Mouse (Mus musculus): ENCODE measurements around the gene Adap2. TPM values are rescaled to one million over a fixed set of nuclear protein-coding genes. Genes with fewer than 3 reads are reported as not detected.
"Not testable (repeated sequence)": the region's sequence is repeated elsewhere in the genome, so short reads cannot be mapped to it uniquely, and the experiment has no call there.

Gene Adap2
- polyA plus RNA-seq, 1 experiment from 2014 or later = 3.7 TPM

DNA sequence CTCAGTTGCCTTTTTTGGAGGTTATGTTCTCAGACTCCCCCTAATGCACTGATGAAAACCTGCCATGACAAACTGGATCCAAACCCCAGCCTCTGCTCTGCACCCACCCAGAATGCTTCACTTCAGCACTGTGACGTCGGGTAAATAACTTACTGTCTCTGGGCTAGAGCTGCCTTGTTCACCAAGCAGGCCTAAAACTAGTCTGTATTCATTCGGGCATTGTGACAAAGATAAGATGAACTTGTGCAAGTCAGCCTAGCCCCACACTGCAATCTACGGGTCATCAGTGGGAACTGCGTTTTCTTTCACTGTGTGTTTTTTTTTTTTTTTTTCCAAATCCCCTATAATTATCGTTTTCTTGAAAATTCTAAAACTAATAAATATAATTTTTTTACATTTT lies 6.2 kb upstream of the Adap2 start:
- no peak overlapping the region for H3K4me3 ChIP-seq (replicated peaks)
- peaks cover 26% of the 10 kb centered on the region for H3K4me1 ChIP-seq (replicated peaks)
- H3K27ac ChIP-seq = no peak overlapping the region
- H3K4me2 ChIP-seq = no peak overlapping the region
- ATAC-seq (ENCODE audit: low read depth) (peak; percentile 37; the same call in 1 of the 2 replicates), DNase-seq (no peak)
- H3K27me3 ChIP-seq = no peaks in the 10 kb centered on the region
- WGBS (ENCODE audit: insufficient replicate concordance) = 37% methylated on average over 6 of the region's 6 CpGs
- H3K9ac ChIP-seq = no peak overlapping the region
- H3K36me3 ChIP-seq = no peaks in the 10 kb centered on the region
- no peaks in the 10 kb centered on the region for H3K9me3 ChIP-seq (replicated peaks)

DNA sequence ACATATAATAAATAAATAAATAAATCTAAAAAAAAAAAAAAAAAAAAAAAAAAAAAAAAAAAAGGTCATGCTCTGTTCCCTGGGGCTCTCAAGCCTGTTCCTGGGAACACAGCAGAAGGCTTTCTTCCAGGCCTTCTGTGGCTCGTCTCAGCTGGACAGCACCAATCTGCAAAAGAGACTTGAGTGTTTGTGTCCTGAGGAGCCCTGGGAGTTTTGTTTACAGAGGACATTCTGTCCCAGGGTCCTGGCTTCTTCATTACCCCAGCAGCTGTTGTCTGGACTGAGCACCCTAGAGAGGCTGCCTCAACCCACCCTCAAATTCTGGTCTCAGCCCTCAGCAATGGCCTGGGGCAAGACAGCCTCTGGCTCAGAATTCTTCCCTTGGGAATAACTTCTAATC lies 5.6 kb upstream of the Adap2 start:
- 60% methylated on average over 1 of the region's 1 CpGs for WGBS (ENCODE audit: insufficient replicate concordance)

DNA sequence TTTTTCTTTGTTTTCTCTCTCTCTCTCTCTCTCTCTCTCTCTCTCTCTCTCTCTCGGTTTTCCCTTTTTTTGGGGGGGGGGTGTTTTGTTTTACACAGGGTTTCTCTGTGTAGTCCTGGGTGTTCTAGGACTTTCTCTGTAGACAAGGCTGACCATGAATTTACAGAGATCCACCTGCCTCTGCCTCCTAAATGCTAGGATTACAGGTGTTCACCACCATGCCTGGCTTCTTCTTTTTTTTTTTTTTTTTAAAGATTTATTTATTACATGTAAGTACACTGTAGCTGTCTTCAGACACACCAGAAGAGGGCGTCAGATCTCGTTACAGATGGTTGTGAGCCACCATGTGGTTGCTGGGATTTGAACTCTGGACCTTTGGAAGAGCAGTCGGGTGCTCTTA lies 4.9 kb upstream of the Adap2 start:
- not testable (repeated sequence) for DNase-seq
- 61% methylated on average over 2 of the region's 4 CpGs for WGBS (ENCODE audit: insufficient replicate concordance)

More for the DNA sequence above, 5.6 kb upstream of the Adap2 start:
- no peaks in the 10 kb centered on the region for H3K36me3 ChIP-seq
- no peak overlapping the region for H3K4me2 ChIP-seq
- no peak overlapping the region for H3K9ac ChIP-seq
- no peak overlapping the region for H3K27ac ChIP-seq
- DNase-seq = no peak
- H3K4me3 ChIP-seq (replicated peaks) = no peak overlapping the region
- no peak for ATAC-seq (ENCODE audit: low read depth)
- H3K9me3 ChIP-seq (replicated peaks) = no peaks in the 10 kb centered on the region
- 0 out of 2 replicates have a peak, but pooled peaks cover 2% of the 10 kb centered on the region for H3K27me3 ChIP-seq
- H3K4me1 ChIP-seq (replicated peaks) = peaks cover 22% of the 10 kb centered on the region

GRCm38 (mm10) chr11:80149412-80150023 lies 4.4 kb upstream of the Adap2 start:
- Histone ChIP-seq H3K36me3 (no peaks in the 10 kb centered on the region), H3K9me3 (replicated peaks) (no peaks in the 10 kb centered on the region), H3K4me2 (no peak overlapping the region), H3K9ac (no peak overlapping the region), H3K4me3 (replicated peaks) (no peak overlapping the region), H3K27ac (no peak overlapping the region), H3K27me3 (peaks cover 14% of the 10 kb centered on the region), H3K4me1 (replicated peaks) (peaks cover 34% of the 10 kb centered on the region)
- ATAC-seq (ENCODE audit: low read depth) = no peak
- no peak for DNase-seq
- WGBS (ENCODE audit: insufficient replicate concordance) = 68% methylated on average over 8 of the region's 8 CpGs

More for the DNA sequence above, 4.9 kb upstream of the Adap2 start:
- not testable (repeated sequence) for H3K9me3 ChIP-seq (replicated peaks); ATAC-seq (ENCODE audit: low read depth); H3K4me2 ChIP-seq; H3K9ac ChIP-seq; H3K27me3 ChIP-seq; H3K36me3 ChIP-seq; H3K27ac ChIP-seq; H3K4me3 ChIP-seq (replicated peaks)
- peaks cover 29% of the 10 kb centered on the region for H3K4me1 ChIP-seq (replicated peaks)

DNA sequence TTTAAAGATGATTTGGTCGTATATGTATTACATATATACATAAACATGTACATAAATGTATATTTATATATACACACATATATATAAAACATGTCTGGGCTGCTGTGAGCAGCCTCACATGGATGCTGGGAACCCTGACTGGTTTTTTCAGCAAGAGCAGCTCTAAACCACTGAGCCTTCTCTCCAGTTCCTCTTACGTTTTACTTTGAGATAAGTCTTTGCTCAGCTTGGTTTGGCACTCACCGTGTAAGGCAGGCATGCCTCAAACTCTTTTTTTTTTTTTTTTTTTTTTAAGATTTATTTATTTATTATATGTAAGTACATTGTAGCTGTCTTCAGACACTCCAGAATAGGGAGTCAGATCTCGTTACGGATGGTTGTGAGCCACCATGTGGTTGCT lies 3.3 kb upstream of the Adap2 start:
- WGBS (ENCODE audit: insufficient replicate concordance) = 32% methylated on average over 5 of the region's 5 CpGs
- Histone ChIP-seq H3K4me2 (no peak overlapping the region), H3K4me3 (replicated peaks) (no peak overlapping the region), H3K9me3 (replicated peaks) (no peaks in the 10 kb centered on the region), H3K27me3 (peaks cover 25% of the 10 kb centered on the region), H3K9ac (no peak overlapping the region), H3K4me1 (replicated peaks) (peaks cover 30% of the 10 kb centered on the region), H3K36me3 (no peaks in the 10 kb centered on the region), H3K27ac (no peak overlapping the region)
- no peak for DNase-seq
- no peak for ATAC-seq (ENCODE audit: low read depth)

GRCm38 (mm10) chr11:80151541-80151940 lies 2.4 kb upstream of the Adap2 start:
- Histone ChIP-seq H3K4me3 (replicated peaks) (no peak overlapping the region), H3K9ac (no peak overlapping the region), H3K9me3 (replicated peaks) (no peaks in the 10 kb centered on the region), H3K4me2 (no peak overlapping the region), H3K27ac (no peak overlapping the region), H3K4me1 (replicated peaks) (peaks cover 22% of the 10 kb centered on the region), H3K36me3 (no peaks in the 10 kb centered on the region), H3K27me3 (peaks cover 34% of the 10 kb centered on the region)
- no peak for ATAC-seq (ENCODE audit: low read depth)
- no peak for DNase-seq
- 24% methylated on average over 2 of the region's 2 CpGs for WGBS (ENCODE audit: insufficient replicate concordance)

DNA sequence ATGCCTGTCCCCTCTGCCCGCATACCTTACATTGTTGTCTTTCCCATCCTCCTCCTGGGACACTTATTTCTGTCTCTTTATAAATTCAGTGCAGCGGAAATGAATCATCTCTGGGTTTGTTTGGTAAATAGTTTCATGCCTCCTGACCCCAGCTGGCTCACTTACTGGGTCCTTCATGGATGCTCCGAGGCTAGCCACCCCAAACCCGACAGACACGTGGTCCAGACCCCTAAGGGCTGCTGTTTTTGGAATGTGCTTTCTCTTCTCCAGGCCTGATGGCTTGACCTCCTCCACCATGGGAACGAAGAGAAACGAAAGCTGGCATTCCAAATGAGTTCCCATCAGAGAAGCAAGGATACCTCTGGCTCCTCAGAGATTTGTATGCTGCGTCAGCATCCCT lies 1.5 kb upstream of the Adap2 start:
- Histone ChIP-seq H3K36me3 (no peaks in the 10 kb centered on the region), H3K4me1 (replicated peaks) (peaks cover 19% of the 10 kb centered on the region), H3K27me3 (peaks cover 43% of the 10 kb centered on the region), H3K9ac (no peak overlapping the region), H3K27ac (no peak overlapping the region), H3K4me2 (no peak overlapping the region), H3K4me3 (replicated peaks) (no peak overlapping the region), H3K9me3 (replicated peaks) (no peaks in the 10 kb centered on the region)
- WGBS (ENCODE audit: insufficient replicate concordance) = 62% methylated on average over 8 of the region's 8 CpGs
- DNase-seq (no peak), ATAC-seq (ENCODE audit: low read depth) (no peak)

GRCm38 (mm10) chr11:80154501-80154900 lies 596 bp downstream of the Adap2 start:
- peaks cover 19% of the 10 kb centered on the region for H3K4me1 ChIP-seq (replicated peaks)
- ATAC-seq (ENCODE audit: low read depth) (0 out of 2 replicates have a peak, but pooled peaks have one; percentile 3), DNase-seq (no peak)
- peak overlapping the region; percentile 70 for H3K4me3 ChIP-seq (replicated peaks)
- H3K9me3 ChIP-seq (replicated peaks) = no peaks in the 10 kb centered on the region
- no peak overlapping the region for H3K27ac ChIP-seq
- 28% methylated on average over 25 of the region's 25 CpGs for WGBS (ENCODE audit: insufficient replicate concordance)
- H3K27me3 ChIP-seq = peaks cover 43% of the 10 kb centered on the region
- peak overlapping the region; percentile 71 for H3K9ac ChIP-seq
- peak overlapping the region; percentile 91 for H3K4me2 ChIP-seq
- H3K36me3 ChIP-seq = no peaks in the 10 kb centered on the region

DNA sequence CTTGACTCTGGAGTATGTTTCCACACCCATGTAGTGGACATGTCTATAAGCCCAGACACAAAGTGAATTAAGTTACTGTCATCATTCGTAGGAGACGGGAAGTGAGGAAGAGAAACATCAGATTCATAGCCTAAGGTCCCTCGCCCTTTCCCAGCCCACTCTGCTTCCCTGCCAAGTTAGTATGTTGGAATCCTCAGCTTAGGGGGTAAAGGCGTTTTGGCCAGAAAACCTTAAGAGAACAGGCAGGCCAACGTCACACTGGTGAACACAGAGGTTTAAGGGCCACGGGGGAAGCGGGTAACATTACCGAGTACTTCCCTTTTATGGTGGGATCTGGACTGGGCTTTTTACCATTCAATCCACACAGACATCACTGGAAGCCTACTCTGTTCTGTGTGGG lies 1.6 kb downstream of the Adap2 start:
- H3K36me3 ChIP-seq = no peaks in the 10 kb centered on the region
- no peak for ATAC-seq (ENCODE audit: low read depth)
- peaks cover 23% of the 10 kb centered on the region for H3K4me1 ChIP-seq (replicated peaks)
- H3K27ac ChIP-seq = no peak overlapping the region
- peak overlapping the region; percentile 91; the same call in 1 of the 2 replicates for H3K4me2 ChIP-seq
- no peak overlapping the region for H3K9ac ChIP-seq
- H3K4me3 ChIP-seq (replicated peaks) = no peak overlapping the region
- WGBS (ENCODE audit: insufficient replicate concordance) = 56% methylated on average over 8 of the region's 8 CpGs
- no peak for DNase-seq
- peaks cover 43% of the 10 kb centered on the region for H3K27me3 ChIP-seq
- no peaks in the 10 kb centered on the region for H3K9me3 ChIP-seq (replicated peaks)

- 0 out of 2 replicates have a peak overlapping the region, but pooled peaks have one; percentile 91 for H3K4me2 ChIP-seq
- H3K4me1 ChIP-seq (replicated peaks) = peaks cover 23% of the 10 kb centered on the region
- H3K27me3 ChIP-seq = peaks cover 43% of the 10 kb centered on the region
- no peak overlapping the region for H3K9ac ChIP-seq
- DNase-seq = no peak
- no peaks in the 10 kb centered on the region for H3K36me3 ChIP-seq
- no peaks in the 10 kb centered on the region for H3K9me3 ChIP-seq (replicated peaks)
- no peak overlapping the region for H3K4me3 ChIP-seq (replicated peaks)
- no peak for ATAC-seq (ENCODE audit: low read depth)
- WGBS (ENCODE audit: insufficient replicate concordance) = 72% methylated on average over 4 of the region's 4 CpGs
- no peak overlapping the region for H3K27ac ChIP-seq
Observed at GRCm38 (mm10) chr11:80155961-80156360, 2.1 kb downstream of the Adap2 start.

GRCm38 (mm10) chr11:80156841-80157240 lies 2.9 kb downstream of the Adap2 start:
- WGBS (ENCODE audit: insufficient replicate concordance) = 60% methylated on average over 4 of the region's 4 CpGs
- H3K27ac ChIP-seq = no peak overlapping the region
- H3K36me3 ChIP-seq = no peaks in the 10 kb centered on the region
- H3K4me1 ChIP-seq (replicated peaks) = peaks cover 23% of the 10 kb centered on the region
- H3K9ac ChIP-seq = no peak overlapping the region
- H3K4me2 ChIP-seq = no peak overlapping the region
- no peaks in the 10 kb centered on the region for H3K9me3 ChIP-seq (replicated peaks)
- H3K27me3 ChIP-seq = peaks cover 43% of the 10 kb centered on the region
- H3K4me3 ChIP-seq (replicated peaks) = no peak overlapping the region
- ATAC-seq (ENCODE audit: low read depth) (no peak), DNase-seq (no peak)

- Histone ChIP-seq H3K27me3 (peaks cover 34% of the 10 kb centered on the region), H3K4me1 (replicated peaks) (peaks cover 14% of the 10 kb centered on the region), H3K27ac (no peak overlapping the region), H3K9me3 (replicated peaks) (no peaks in the 10 kb centered on the region), H3K36me3 (no peaks in the 10 kb centered on the region), H3K4me3 (replicated peaks) (no peak overlapping the region), H3K4me2 (no peak overlapping the region), H3K9ac (no peak overlapping the region)
- 60% methylated on average over 7 of the region's 7 CpGs for WGBS (ENCODE audit: insufficient replicate concordance)
- no peak for DNase-seq
- peak; percentile 61 for ATAC-seq (ENCODE audit: low read depth)
Observed at GRCm38 (mm10) chr11:80159018-80159417, 5.1 kb downstream of the Adap2 start.

All from liver, embryonic 13.5 days (tissue).